Mouse (Mus musculus) liver, postnatal 0 days (tissue): ENCODE measurements around the gene Ercc1.

Experiments
- CTCF ChIP-seq: sonication (generic); IDR thresholded peaks from 2 replicates; pipeline ENCODE4 v1.5.1; 2016; ENCODE audit warnings: antibody characterized with exemption, low read depth
- EP300 ChIP-seq: IDR thresholded peaks from 2 replicates; pipeline ENCODE4 v1.6.1; 2016; ENCODE audit warnings: antibody characterized with exemption, low read depth, mild to moderate bottlenecking

GRCm38 (mm10) chr7:19309278-19309883 is 35.2 kb upstream of the Ercc1 start:
- TF ChIP-seq EP300 (no peak), CTCF (no peak)
